Mouse (Mus musculus) stomach, embryonic 15.5 days (tissue): Measurements from ENCODE around the gene Ing3. TPM values are rescaled to one million over a fixed set of nuclear protein-coding genes. Genes with fewer than 3 reads are reported as not detected.

Experiments used
- ATAC-seq: fragments of 200-750 bp; cut with Nextera tagmentation; 2 replicates; pipeline ENCODE4 v1.8.0; 2017; ENCODE audit warnings: low read depth, moderate number of reproducible peaks, moderate TSS enrichment; ENCODE audit not compliant: insufficient read depth, low FRiP score
- H3K27ac ChIP-seq: fragments of 300-500 bp; sonication (generic); 2 replicates; pipeline ENCODE4 v1.5.1; 2015; ENCODE audit warnings: mild to moderate bottlenecking, inconsistent platforms
- H3K27me3 ChIP-seq: fragments of 300-500 bp; sonication (generic); replicated peaks from 2 replicates; pipeline ENCODE4 v1.6.1; 2015; ENCODE audit warnings: inconsistent platforms
- H3K36me3 ChIP-seq: fragments of 300-500 bp; sonication (generic); 2 replicates; pipeline ENCODE4 v1.6.1; 2015; ENCODE audit warnings: inconsistent platforms
- H3K4me1 ChIP-seq: fragments of 300-500 bp; sonication (generic); 2 replicates; pipeline ENCODE4 v1.6.1; 2015; ENCODE audit warnings: inconsistent platforms
- H3K4me2 ChIP-seq: fragments of 300-500 bp; sonication (generic); 2 replicates; pipeline ENCODE4 v1.6.1; 2015; ENCODE audit warnings: mild to moderate bottlenecking, inconsistent platforms
- H3K4me3 ChIP-seq: fragments of 300-500 bp; sonication (generic); replicated peaks from 2 replicates; pipeline ENCODE4 v1.5.1; 2015; ENCODE audit warnings: inconsistent platforms
- H3K9ac ChIP-seq: fragments of 300-500 bp; sonication (generic); 2 replicates; pipeline ENCODE4 v1.6.1; 2015; ENCODE audit warnings: inconsistent platforms
- H3K9me3 ChIP-seq: fragments of 300-500 bp; sonication (generic); 2 replicates; pipeline ENCODE4 v1.6.1; 2016; ENCODE audit warnings: inconsistent platforms
- WGBS: fragments of 180-500 bp; shearing (Covaris S2); methylation state at CpG from one replicate; pipeline ENCODE4 v1.1.7; 2015; 5-methylcytosine and 5-hydroxymethylcytosine counted together
- polyA plus RNA-seq: library from polyadenylated mRNA; unstranded; fragments of >200 nt; fragmentation: Nextera tagmentation; extraction: Ambion mirVana; gene quantifications from 2 replicates; pipeline ENCODE4 v1.2.1, GENCODE M21; 2015

The Ing3 gene
- polyA plus RNA-seq, 1 experiment from 2014 or later, result 44.3 TPM

GRCm38 (mm10) chr6:21981114-21981513 lies 31.7 kb downstream of the Ing3 start:
- no peaks in the 10 kb centered on the region for H3K9me3 ChIP-seq
- H3K4me3 ChIP-seq, result no peak overlapping the region
- no peaks in the 10 kb centered on the region for H3K4me1 ChIP-seq
- H3K27me3 ChIP-seq, result no peaks in the 10 kb centered on the region
- no peaks in the 10 kb centered on the region for H3K36me3 ChIP-seq
- H3K27ac ChIP-seq, result no peak overlapping the region
- H3K4me2 ChIP-seq, result no peak overlapping the region
- ATAC-seq, result no peak
- 70% methylated on average over 1 of the region's 1 CpGs for WGBS
- no peak overlapping the region for H3K9ac ChIP-seq

GRCm38 (mm10) chr6:21984990-21985731 lies 35.8 kb downstream of the Ing3 start:
- Histone ChIP-seq H3K27me3 (no peaks in the 10 kb centered on the region), H3K4me3 (peak overlapping the region; percentile 45), H3K36me3 (no peaks in the 10 kb centered on the region), H3K4me2 (peak overlapping the region; percentile 81), H3K4me1 (0 out of 2 replicates have a peak, but pooled peaks cover 4% of the 10 kb centered on the region), H3K9me3 (no peaks in the 10 kb centered on the region), H3K9ac (peak overlapping the region; percentile 17), H3K27ac (peak overlapping the region; percentile 80)
- WGBS, result 8% methylated on average over 16 of the region's 16 CpGs
- ATAC-seq, result peak; percentile 67; the same call in 1 of the 2 replicates

GRCm38 (mm10) chr6:21985732-21986540 lies 36.6 kb downstream of the Ing3 start, which contains the start of gene Cped1:
TSS of gene Cped1 (plus strand) at chr6:21985916.
- peak within 1 kb of the TSS; percentile 81 for H3K4me2 ChIP-seq
- peak within 1 kb of the TSS; percentile 17 for H3K9ac ChIP-seq
- H3K27ac ChIP-seq, result peak within 1 kb of the TSS; percentile 80
- peak within 1 kb of the TSS; percentile 45 for H3K4me3 ChIP-seq
- no peaks in the 10 kb centered on the region for H3K27me3 ChIP-seq
- H3K36me3 ChIP-seq, result no peaks in the 10 kb centered on the region
- under 1% methylated on average over 38 of the region's 38 CpGs for WGBS
- peak; percentile 66; the same call in 1 of the 2 replicates for ATAC-seq
- H3K9me3 ChIP-seq, result no peaks in the 10 kb centered on the region
- 0 out of 2 replicates have a peak, but pooled peaks cover 4% of the 10 kb centered on the region for H3K4me1 ChIP-seq

GRCm38 (mm10) chr6:21986660-21987331 lies 37.4 kb downstream of the Ing3 start:
- peak; percentile 28; the same call in 1 of the 2 replicates for ATAC-seq
- no peaks in the 10 kb centered on the region for H3K36me3 ChIP-seq
- H3K27me3 ChIP-seq, result no peaks in the 10 kb centered on the region
- H3K27ac ChIP-seq, result peak overlapping the region; percentile 80; the same call in 1 of the 2 replicates
- peak overlapping the region; percentile 45 for H3K4me3 ChIP-seq
- 8% methylated on average over 24 of the region's 24 CpGs for WGBS
- H3K4me2 ChIP-seq, result peak overlapping the region; percentile 81
- peak overlapping the region; percentile 17; the same call in 1 of the 2 replicates for H3K9ac ChIP-seq
- H3K4me1 ChIP-seq, result 0 out of 2 replicates have a peak, but pooled peaks cover 4% of the 10 kb centered on the region
- no peaks in the 10 kb centered on the region for H3K9me3 ChIP-seq

GRCm38 (mm10) chr6:21987554-21987953 lies 38.2 kb downstream of the Ing3 start:
- peak overlapping the region; percentile 81 for H3K4me2 ChIP-seq
- H3K36me3 ChIP-seq, result no peaks in the 10 kb centered on the region
- 60% methylated on average over 2 of the region's 2 CpGs for WGBS
- no peaks in the 10 kb centered on the region for H3K9me3 ChIP-seq
- H3K9ac ChIP-seq, result no peak overlapping the region
- no peak for ATAC-seq
- 0 out of 2 replicates have a peak, but pooled peaks cover 4% of the 10 kb centered on the region for H3K4me1 ChIP-seq
- H3K27ac ChIP-seq, result no peak overlapping the region
- H3K4me3 ChIP-seq, result peak overlapping the region; percentile 33
- no peaks in the 10 kb centered on the region for H3K27me3 ChIP-seq

GRCm38 (mm10) chr6:21988296-21988695 lies 38.9 kb downstream of the Ing3 start:
- peak overlapping the region; percentile 81 for H3K4me2 ChIP-seq
- H3K4me1 ChIP-seq, result 0 out of 2 replicates have a peak, but pooled peaks cover 4% of the 10 kb centered on the region
- no peak for ATAC-seq
- no peaks in the 10 kb centered on the region for H3K27me3 ChIP-seq
- WGBS, result 83% methylated on average over 5 of the region's 5 CpGs
- H3K27ac ChIP-seq, result no peak overlapping the region
- no peak overlapping the region for H3K9ac ChIP-seq
- peak overlapping the region; percentile 21 for H3K4me3 ChIP-seq
- no peaks in the 10 kb centered on the region for H3K9me3 ChIP-seq
- H3K36me3 ChIP-seq, result no peaks in the 10 kb centered on the region

- no peak overlapping the region for H3K9ac ChIP-seq
Observed at GRCm38 (mm10) chr6:21989081-21989480, 39.7 kb downstream of the Ing3 start.

GRCm38 (mm10) chr6:21990181-21991135 lies 41.1 kb downstream of the Ing3 start:
- Histone ChIP-seq H3K9ac (no peak overlapping the region), H3K27ac (peak overlapping the region; percentile 69), H3K4me2 (peak overlapping the region; percentile 27), H3K4me1 (0 out of 2 replicates have a peak, but pooled peaks cover 4% of the 10 kb centered on the region), H3K36me3 (no peaks in the 10 kb centered on the region), H3K27me3 (no peaks in the 10 kb centered on the region), H3K9me3 (no peaks in the 10 kb centered on the region), H3K4me3 (peak overlapping the region; percentile 22)
- no peak for ATAC-seq
- WGBS, result 46% methylated on average over 9 of the region's 9 CpGs

More at GRCm38 (mm10) chr6:21989081-21989480, 39.7 kb downstream of the Ing3 start:
- WGBS, result 69% methylated on average over 4 of the region's 4 CpGs
- Histone ChIP-seq H3K4me3 (peak overlapping the region; percentile 21; the same call in 1 of the 2 replicates), H3K27ac (no peak overlapping the region), H3K36me3 (no peaks in the 10 kb centered on the region), H3K27me3 (no peaks in the 10 kb centered on the region), H3K4me1 (0 out of 2 replicates have a peak, but pooled peaks cover 4% of the 10 kb centered on the region), H3K9me3 (no peaks in the 10 kb centered on the region), H3K4me2 (peak overlapping the region; percentile 81; the same call in 1 of the 2 replicates)
- ATAC-seq, result no peak

- Histone ChIP-seq H3K4me3 (no peak overlapping the region), H3K4me1 (0 out of 2 replicates have a peak, but pooled peaks cover 4% of the 10 kb centered on the region), H3K9me3 (no peaks in the 10 kb centered on the region), H3K36me3 (no peaks in the 10 kb centered on the region), H3K4me2 (peak overlapping the region; percentile 23; the same call in 1 of the 2 replicates), H3K27ac (peak overlapping the region; percentile 44; the same call in 1 of the 2 replicates), H3K27me3 (no peaks in the 10 kb centered on the region), H3K9ac (no peak overlapping the region)
- WGBS, result 59% methylated on average over 4 of the region's 4 CpGs
- ATAC-seq, result no peak
Observed at GRCm38 (mm10) chr6:21991151-21991550, 41.8 kb downstream of the Ing3 start.

- ATAC-seq, result no peak
- no peaks in the 10 kb centered on the region for H3K9me3 ChIP-seq
- WGBS, result 76% methylated on average over 2 of the region's 2 CpGs
Observed at GRCm38 (mm10) chr6:21993070-21993469, 43.7 kb downstream of the Ing3 start.

More at GRCm38 (mm10) chr6:21993070-21993469, 43.7 kb downstream of the Ing3 start:
- H3K4me1 ChIP-seq, result 0 out of 2 replicates have a peak, but pooled peaks cover 4% of the 10 kb centered on the region
- no peaks in the 10 kb centered on the region for H3K36me3 ChIP-seq
- H3K4me2 ChIP-seq, result no peak overlapping the region
- H3K27ac ChIP-seq, result no peak overlapping the region
- no peaks in the 10 kb centered on the region for H3K27me3 ChIP-seq
- no peak overlapping the region for H3K4me3 ChIP-seq
- H3K9ac ChIP-seq, result no peak overlapping the region
